Mouse (Mus musculus) thymus, postnatal 25 days (tissue): ENCODE measurements around the gene Mcm3.
"Not testable (repeated sequence)": the region's sequence is repeated elsewhere in the genome, so short reads cannot be mapped to it uniquely, and the experiment has no call there.

ENCODE experiments used
- DNase-seq: peaks from one replicate; pipeline ENCODE4 v3.0.0; 2022

The Mcm3 gene

DNA sequence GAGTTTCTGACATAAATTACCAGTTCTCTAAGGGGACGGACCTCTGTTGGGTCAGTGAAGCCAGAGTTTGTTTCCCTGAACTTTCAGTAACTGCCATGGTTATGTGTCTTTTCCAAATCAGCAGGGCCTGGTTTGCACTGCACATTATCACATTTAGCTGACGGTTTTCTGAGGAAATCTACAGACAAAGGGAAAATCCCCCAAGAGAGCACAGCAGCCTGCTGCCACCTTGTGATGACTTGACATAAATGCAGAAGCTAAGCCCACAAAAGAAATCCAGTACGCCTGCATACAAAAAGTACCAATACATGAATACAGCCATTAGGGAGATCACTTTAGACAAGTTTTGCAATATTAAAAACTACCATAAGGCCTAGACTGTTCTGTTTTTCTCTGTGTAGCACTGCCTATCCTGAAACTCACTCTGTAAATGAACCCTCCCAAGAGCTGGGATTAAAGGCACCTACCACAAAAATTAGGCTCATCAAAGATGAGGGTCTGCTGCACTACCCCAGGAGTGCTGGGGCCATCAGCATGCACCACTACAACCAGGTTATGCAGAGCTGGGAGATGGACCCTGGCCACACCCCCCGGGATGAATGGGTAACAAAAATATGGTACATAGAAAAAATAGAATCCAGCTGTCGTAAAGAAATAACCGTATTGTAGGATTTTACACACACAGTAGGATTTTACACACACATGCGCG, 18.3 kb downstream of the Mcm3 start:
- DNase-seq: no peak

DNA sequence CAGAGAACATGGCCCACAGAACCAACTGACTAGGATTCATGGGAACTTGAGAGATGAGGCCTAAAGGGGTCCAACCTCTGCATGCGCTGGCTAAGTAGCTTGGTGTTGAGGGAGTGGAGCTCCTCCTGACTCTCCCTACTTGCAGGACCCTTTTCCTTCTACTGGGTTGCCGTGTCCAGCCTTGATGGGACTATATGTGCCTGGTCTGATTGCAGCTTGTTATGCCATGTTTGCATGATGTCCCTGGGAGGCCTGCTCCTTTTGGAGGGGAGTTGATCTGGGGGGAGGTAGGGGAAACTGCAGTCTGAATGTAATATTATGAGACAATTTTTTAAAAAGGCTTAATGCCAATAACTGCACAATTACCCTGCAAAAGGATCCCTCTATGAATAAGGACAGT, 18.8 kb downstream of the Mcm3 start:
- no peak for DNase-seq

DNA sequence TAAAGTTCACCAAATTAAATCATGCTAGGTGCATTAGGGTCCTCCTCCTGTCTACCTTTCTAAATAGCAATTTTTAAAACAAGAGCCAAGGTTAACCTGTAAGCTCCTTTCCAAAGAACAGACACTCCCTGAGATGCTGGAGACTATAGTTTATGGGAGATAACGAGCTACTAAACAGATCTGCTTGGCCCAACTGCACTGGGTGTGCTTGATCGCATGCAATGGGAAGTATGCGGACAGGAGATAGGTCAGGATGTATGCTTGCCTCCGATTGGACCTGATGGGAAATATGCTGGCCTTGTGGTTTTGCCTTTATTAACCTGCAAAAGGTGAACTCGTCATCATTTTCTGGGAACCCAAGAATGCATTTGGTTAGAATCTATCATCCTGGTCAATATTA, 24.9 kb downstream of the Mcm3 start:
- DNase-seq: no peak

DNA sequence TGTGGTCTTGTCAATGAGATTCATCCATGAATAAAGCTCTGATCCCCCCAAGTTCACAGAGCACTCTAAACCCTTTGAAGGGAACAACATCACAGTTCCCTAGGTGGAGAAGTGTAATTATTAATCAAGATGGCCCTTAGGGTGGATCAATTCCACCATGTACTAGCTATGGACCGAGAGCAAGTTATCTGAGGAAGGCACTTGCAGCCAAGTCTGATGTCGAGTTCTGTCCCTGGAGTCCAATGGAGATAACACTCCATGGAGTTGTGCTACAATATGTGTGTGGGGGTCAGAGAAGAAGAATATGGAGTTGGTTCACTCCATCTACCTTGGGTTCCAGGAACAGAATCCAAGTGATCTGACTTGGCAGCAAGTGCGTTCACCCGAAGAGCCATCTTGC, 25.4 kb downstream of the Mcm3 start:
- no peak for DNase-seq

DNA sequence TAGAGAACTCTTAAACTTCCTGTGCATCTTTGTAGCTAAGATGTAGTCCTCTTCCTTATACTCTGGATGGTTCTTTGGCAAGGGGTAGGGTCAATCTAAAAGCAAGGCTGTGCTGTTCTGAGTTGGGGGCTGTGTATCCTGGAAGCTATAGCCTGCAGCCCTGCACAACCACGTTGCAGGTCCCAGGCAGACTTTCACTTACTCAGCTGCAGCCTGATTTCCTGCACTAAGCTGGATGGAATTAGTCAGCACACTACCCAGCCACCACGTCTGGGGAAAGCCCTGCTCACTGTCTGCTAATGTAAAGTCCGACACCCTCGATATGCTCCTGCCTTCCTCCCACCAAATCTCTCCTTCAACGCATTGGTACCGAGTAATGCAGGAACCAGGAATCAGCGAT, 28.7 kb downstream of the Mcm3 start:
- no peak for DNase-seq

DNA sequence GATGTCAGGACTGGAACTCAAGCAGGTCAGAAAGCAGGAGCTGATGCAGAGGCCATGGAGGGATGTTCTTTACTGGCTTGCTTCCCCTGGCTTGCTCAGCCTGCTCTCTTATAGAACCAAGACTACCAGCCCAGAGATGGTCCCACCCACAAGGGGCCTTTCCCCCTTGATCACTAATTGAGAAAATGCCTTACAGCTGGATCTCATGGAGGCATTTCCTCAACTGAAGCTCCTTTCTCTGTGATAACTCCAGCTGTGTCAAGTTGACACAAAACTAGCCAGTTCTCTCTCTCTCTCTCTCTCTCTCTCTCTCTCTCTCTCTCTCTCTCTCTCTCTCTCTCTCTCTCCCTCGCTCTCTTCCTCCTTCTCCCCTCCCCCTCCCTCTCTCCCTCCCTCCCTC, 29.6 kb downstream of the Mcm3 start, which contains the start of gene Il17f:
TSS of gene Il17f (minus strand) at position 101 of the 400 bp plus-strand sequence.
- not testable (repeated sequence) for DNase-seq

DNA sequence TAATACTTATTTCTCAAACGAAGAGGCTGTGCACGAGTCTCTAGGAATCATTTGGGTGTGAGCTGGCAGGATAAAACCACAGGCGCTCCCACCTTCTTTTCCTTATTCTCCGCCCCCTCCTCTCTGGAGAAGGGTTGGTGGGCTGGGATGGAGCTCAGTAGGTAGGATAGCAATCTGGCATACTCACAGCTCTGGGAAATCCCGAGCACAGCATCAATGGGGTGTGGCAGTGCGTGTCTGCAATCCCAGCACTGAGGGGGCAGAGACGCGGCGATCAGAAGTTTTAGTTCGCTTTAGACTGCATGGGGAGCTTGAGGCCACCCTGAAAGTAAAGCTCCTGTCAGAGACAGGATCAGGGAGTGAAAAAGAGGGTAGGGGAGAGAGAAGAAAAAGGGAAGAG, 31.7 kb downstream of the Mcm3 start:
- DNase-seq: no peak

DNA sequence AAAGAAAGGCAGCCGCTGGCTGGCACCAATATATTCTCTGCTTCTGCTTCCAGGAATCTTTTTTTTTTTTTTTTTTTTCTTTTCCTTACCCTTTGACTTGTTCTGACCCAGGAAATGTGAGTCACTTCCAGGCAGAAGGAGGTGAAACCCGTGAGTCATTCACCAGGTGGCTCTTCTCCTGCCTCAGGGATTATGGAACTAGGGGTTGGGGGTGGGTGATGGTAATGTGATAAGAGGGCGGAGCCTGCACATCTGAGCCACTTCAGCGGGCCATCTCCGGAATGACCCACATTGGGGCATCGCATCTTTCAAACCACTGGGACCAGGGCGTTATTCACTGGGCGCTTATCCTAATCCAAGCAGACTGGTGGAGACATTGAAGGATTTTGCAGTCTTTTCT, 33.1 kb downstream of the Mcm3 start:
- no peak for DNase-seq

DNA sequence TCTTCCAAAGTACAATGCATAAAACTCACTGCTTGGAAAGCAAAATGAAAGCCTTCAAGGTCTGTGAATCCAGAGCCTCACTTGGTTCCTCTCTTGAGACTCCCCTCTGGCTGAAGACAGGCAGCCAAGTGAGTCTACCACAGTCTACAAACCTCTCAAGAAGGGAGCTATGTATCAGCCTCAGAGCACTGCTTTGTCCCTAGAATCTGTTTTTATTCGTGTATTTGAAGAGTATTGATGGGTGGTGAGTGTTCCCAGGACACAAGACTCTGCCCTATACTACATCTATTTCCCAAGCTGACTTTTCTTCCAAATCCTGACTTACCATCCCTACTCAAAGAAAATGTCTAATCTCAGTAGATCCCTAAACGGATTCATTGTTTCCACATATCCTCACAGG, 41.7 kb downstream of the Mcm3 start:
- no peak for DNase-seq

DNA sequence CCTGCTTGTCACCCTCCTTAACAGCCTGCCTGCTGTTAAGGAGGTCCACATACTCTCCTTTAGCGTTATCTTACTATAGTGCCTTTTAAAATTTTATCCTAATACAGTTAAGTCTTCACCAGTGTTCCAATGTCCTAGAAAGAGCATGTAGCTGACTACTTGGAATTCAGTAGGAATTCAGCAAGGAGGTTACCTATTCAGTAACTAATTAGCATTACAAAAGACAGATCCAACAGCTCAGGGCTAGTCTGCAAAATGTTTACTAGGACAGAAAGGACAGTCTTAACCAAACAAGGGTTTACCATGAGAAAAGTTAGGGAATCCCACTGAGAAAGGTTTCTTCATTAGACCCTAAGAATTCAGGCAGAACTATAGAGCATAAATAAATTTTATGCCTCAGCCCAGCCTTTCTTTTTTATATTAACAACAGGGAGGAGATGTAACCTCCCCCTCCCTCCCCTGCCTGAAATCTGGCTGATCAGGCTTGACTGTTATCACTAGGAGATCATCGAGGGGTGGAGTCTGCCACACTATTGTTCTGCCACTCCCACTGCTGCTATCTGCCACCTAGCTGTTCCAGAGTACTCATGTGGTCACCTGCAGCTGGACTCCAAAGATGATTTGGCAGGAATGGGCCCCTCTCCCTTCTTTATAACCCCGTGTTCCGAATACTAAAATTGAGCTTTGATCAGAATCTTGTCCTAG, 45.9 kb downstream of the Mcm3 start:
- not testable (repeated sequence) for DNase-seq

DNA sequence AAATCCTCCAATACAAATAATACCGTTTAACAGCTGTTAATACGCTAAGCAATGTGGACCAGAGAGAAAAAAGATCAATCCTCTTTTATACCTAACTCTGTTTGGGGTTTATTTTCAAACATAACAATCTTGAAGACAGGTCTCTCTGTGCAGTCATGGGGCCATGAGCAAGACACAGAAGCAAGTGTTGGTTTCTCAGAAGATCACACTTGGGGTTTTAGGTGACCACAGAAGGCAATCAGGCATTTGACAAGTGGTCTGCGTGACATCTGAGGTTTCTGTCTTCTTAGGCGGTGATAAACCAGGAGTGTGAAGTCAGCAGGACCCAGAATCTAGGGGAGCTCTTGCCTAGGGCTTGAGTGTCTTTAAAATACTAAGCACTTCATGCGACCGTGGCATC, 53.6 kb downstream of the Mcm3 start:
- DNase-seq: no peak

DNA sequence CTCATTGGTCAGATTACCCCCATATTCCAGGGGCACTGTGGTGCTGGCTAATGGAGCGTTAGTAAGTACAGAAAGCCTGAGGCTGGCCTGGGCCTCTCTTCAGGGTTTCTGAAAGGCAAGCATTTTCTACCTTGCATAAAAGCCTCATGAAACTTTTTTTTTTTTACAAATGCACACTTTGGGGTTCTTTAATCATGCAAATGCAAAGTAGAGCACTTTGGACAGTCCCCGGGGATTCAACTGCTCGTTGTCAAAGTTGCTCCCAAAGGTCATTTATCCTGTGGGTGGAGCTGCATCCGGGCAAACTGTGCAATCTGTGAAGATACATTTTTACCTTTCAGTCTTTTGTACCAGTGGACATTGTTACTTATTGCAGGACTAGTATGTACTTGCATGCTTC, 58.7 kb downstream of the Mcm3 start:
- DNase-seq: no peak

DNA sequence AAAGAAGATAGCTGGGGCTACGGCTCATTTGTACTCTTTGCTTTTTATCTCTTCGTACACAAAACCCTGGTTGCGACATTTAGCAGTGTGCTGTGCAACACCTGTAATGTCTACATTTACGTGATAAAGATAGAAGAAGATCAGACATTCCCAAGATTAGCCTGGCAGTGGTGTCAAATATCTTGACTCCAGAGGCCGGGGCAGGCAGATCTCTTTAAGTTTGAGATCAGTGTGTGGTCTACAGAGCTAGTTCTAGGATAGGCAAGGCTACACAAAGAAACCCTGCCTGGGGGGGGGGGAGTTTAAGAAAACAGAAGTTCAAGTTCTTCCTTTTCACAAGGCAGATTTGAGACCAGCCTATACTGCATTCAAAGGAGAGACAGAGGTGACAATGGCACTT, 59.8 kb downstream of the Mcm3 start:
- DNase-seq: no peak

DNA sequence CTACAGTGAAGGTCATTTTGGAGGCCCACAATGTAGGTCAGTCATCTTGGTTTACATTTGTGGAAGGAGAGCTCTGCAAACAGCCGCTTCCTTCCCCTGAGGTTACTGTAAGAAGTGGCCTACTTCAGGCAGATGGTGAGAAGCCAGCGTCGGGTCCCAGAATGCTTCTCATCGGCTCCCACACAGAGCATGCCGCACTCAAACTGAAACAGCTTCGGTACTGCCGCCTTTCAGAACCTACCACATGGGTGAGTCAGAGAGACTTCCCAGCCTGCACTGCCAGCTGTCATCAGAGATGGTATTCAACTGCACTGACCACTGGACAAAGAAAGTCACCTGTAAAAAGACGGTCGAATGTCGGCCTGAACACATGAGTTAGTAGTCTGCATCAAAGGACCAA, 60.3 kb downstream of the Mcm3 start:
- no peak for DNase-seq

DNA sequence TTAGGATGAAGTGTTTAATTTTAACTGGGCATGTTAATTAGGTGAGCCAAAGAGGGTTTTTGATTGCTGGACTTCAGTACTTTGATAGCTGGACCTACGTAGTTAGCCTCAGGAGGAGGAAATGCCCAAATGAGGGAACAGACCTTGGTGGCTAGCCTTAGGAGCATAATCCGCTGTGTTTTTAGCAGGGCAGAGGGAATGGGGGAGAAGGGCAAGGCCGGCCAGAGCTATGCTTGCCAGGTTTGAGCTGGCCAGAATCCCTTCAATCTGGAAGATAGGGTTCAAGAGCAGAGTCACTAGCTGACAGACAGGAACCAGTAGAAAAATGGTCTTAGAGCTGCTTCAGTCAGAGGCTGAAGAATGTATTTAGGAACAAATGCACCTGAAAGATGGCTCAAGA, 62.5 kb downstream of the Mcm3 start:
- no peak for DNase-seq

DNA sequence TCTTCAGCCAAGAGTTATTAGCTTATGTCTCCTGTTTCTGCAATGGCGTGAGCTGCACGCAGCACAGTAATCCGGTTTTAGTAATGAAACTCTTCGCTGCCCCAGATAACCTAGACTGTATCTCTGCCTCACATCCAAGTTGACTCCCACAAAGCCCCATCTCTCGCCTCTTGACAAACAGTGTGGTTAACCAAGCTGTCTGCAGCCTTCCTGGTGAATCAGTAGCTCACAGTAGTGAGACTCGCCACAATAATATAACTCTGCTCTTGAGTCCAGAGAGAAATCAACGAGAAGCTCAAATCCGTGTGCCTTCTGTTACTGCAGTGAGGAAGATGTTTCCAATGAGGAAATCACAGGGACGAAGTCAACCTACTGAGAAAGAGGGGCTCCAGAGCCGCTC, 65.7 kb downstream of the Mcm3 start:
- no peak for DNase-seq
